9 mouse cellular contexts compared by ENCODE assay signal in the genomic region with DNA sequence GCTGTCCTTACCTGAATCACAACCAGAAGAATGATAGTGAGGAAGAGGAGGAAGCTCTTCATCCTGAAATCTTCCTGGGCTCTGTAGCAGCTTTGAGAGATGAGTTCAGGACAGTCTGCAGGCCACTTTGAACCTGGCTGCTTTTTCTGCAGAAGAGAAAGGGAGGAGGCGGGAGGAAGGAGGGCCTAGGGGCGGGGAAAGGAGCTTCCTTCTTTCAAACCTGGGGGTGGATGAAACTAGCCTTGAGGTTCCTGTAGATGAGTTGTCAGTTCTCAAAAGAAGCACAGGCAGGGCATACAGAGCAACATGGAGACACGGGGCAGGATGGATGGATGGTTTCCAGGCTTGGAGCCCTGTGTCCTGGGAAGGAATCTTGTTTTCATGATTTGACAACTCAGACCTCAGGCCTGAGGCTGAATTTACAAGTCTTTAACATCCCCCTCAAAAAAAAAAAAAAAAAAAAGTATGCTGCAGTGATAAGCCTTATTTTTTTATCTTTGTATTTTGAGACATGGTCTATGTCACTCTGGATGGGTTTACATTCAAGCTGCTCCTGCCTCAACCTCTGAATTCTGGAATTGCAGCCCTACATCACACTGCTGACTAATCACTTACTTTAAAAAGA. TPM values are rescaled to one million over a fixed set of nuclear protein-coding genes. Genes with fewer than 3 reads are reported as not detected.
DNase-seq lines count a peak whose midpoint lies in the region; ATAC-seq and TF ChIP-seq lines count a peak whose summit lies in the region.
"Had no signal": no experiment of that assay in that cellular context is flagged by ENCODE, and none has a peak within 500 bp of the region (broad histone marks: within the 10 kb centered on the region; RNA-seq: fewer than 3 reads in every experiment).

A gene (minus strand): TSS at position 160 of the 625 bp plus-strand sequence.

- H3K27ac ChIP-seq in lung, embryonic 14.5 days (ENCODE audit: low read depth): no peak within 1 kb of the TSS
- H3K27ac ChIP-seq: neural tube, embryonic 12.5 days had no signal

- H3K4me2 ChIP-seq in lung, embryonic 14.5 days: no peak within 1 kb of the TSS
- H3K4me2 ChIP-seq: neural tube, embryonic 12.5 days had no signal

- ATAC-seq in lung, embryonic 14.5 days (ENCODE audit: insufficient read depth): no peak

- H3K36me3 ChIP-seq in lung, embryonic 14.5 days (ENCODE audit: insufficient read depth): no peaks in the 10 kb centered on the region
- peaks cover 11% of the 10 kb centered on the region; the same call in 1 of the 2 replicates for H3K36me3 ChIP-seq in splenic B cell, adult 2 months (ENCODE audit: control insufficient read depth, insufficient read depth, low read length, poor library complexity, severe bottlenecking)
- H3K36me3 ChIP-seq: neural tube, embryonic 12.5 days had no signal

- no peaks in the 10 kb centered on the region for H3K4me1 ChIP-seq in lung, embryonic 14.5 days (ENCODE audit: insufficient read depth)
- H3K4me1 ChIP-seq: neural tube, embryonic 12.5 days had no signal

- DNase-seq in heart, adult 8-10 months (ENCODE audit: low spot score): peak; percentile 19
- no peak for DNase-seq in heart, adult 11 months
- peak; percentile 24 for DNase-seq in brain, adult 2 months (ENCODE audit: low read depth, low spot score)
- no peak for DNase-seq in lung, embryonic 14.5 days
- peak; percentile 89 for DNase-seq in splenic B cell, adult 2 months (ENCODE audit: low read depth, low spot score)
- no peak for DNase-seq in embryo, embryonic 10.5 days (ENCODE audit: low spot score)
- no peak for DNase-seq in gastrocnemius, postnatal 10 days
- no peak for DNase-seq in ovary, postnatal 10 days (ENCODE audit: low spot score)

- H3K27me3 ChIP-seq in lung, embryonic 14.5 days (ENCODE audit: insufficient read depth, low read length): no peaks in the 10 kb centered on the region
- no peaks in the 10 kb centered on the region for H3K27me3 ChIP-seq in splenic B cell, adult 2 months (ENCODE audit: control insufficient read depth, insufficient read depth, low read length, poor library complexity, severe bottlenecking)
- H3K27me3 ChIP-seq: neural tube, embryonic 12.5 days had no signal

- H3K9ac ChIP-seq in lung, embryonic 14.5 days: no peak within 1 kb of the TSS
- H3K9ac ChIP-seq: neural tube, embryonic 12.5 days had no signal

- 43% methylated on average over 3 of the region's 3 CpGs for WGBS in lung, embryonic 14.5 days

- H3K4me3 ChIP-seq in lung, embryonic 14.5 days (ENCODE audit: low read depth, low read length): no peak within 1 kb of the TSS
- H3K4me3 ChIP-seq: neural tube, embryonic 12.5 days had no signal

- H3K9me3 ChIP-seq in lung, embryonic 14.5 days (ENCODE audit: low read depth, low read length): no peaks in the 10 kb centered on the region
- H3K9me3 ChIP-seq: neural tube, embryonic 12.5 days had no signal

- no peak for TF ChIP-seq CTCF in lung, embryonic 14.5 days (IDR thresholded peaks at IDR 0.05; ENCODE audit: low read depth)

RNA-seq across cellular contexts. Expression of the gene that starts here (rescaled TPM):
- total RNA-seq in heart, adult 8-10 months (2022): 1 to 10 TPM; 1.6 to 4.8 (median 2.7) TPM
- 13.1 and 14.2 TPM in 2 replicates for polyA plus RNA-seq in lung, embryonic 14.5 days (2014; fragmentation: Nextera tagmentation; extraction: Ambion mirVana)
- 1 to 10 TPM in 1 of 2 experiments, under 1 TPM in 1; 0.70 to 2.1 TPM for total RNA-seq in gastrocnemius, postnatal 10 days (2021)

Comparison
In these comparisons a context has a peak if more than half of its experiments do, and no peak if none do; other contexts are left out.
1. DNase-seq: peak in heart, adult 8-10 months (single experiment), brain, adult 2 months (single experiment) and splenic B cell, adult 2 months (single experiment); none in heart, adult 11 months (single experiment), lung, embryonic 14.5 days (single experiment), embryo, embryonic 10.5 days (single experiment), gastrocnemius, postnatal 10 days (single experiment) and ovary, postnatal 10 days (single experiment).